Mouse (Mus musculus) liver, postnatal 0 days (tissue): ENCODE data around the gene Usp29. TPM values are rescaled to one million over a fixed set of nuclear protein-coding genes. Genes with fewer than 3 reads are reported as not detected.

Experiments
- ATAC-seq: fragments of 200-750 bp; cut with Nextera tagmentation; 2 replicates; pipeline ENCODE4 v1.8.0; 2017; ENCODE audit warnings: mild to moderate bottlenecking, moderate library complexity
- DNase-seq: peaks from one replicate; pipeline ENCODE4 v3.0.0-alpha.2; 2016
- H3K27ac ChIP-seq: fragments of 300-500 bp; sonication (generic); 2 replicates; pipeline ENCODE4 v1.5.1; 2014; ENCODE audit warnings: antibody characterized with exemption, moderate library complexity, mild to moderate bottlenecking, low read depth
- H3K27me3 ChIP-seq: fragments of 300-500 bp; sonication (generic); 2 replicates; pipeline ENCODE4 v1.6.1; 2014; ENCODE audit warnings: low read length, control low read depth, mixed read lengths; ENCODE audit not compliant: insufficient read depth
- H3K36me3 ChIP-seq: fragments of 300-500 bp; sonication (generic); replicated peaks from 2 replicates; pipeline ENCODE4 v1.6.1; 2014; ENCODE audit warnings: mild to moderate bottlenecking, control low read depth, low read length, moderate library complexity, mixed read lengths; ENCODE audit not compliant: insufficient read depth
- H3K4me1 ChIP-seq: fragments of 300-500 bp; sonication (generic); 2 replicates; pipeline ENCODE4 v1.6.1; 2014; ENCODE audit warnings: antibody characterized with exemption, mild to moderate bottlenecking, control low read depth; ENCODE audit not compliant: insufficient read depth
- H3K4me2 ChIP-seq: fragments of 300-500 bp; sonication (generic); 2 replicates; pipeline ENCODE4 v1.6.1; 2014; ENCODE audit warnings: low read depth, mild to moderate bottlenecking, low read length, moderate library complexity, mixed read lengths
- H3K4me3 ChIP-seq: fragments of 300-500 bp; sonication (generic); 2 replicates; pipeline ENCODE4 v1.5.1; 2014; ENCODE audit warnings: low read depth, low read length
- H3K9ac ChIP-seq: fragments of 300-500 bp; sonication (generic); replicated peaks from 2 replicates; pipeline ENCODE4 v1.6.1; 2014; ENCODE audit warnings: mild to moderate bottlenecking, moderate library complexity
- H3K9me3 ChIP-seq: fragments of 300-500 bp; sonication (generic); 2 replicates; pipeline ENCODE4 v1.6.1; 2016; ENCODE audit warnings: mild to moderate bottlenecking, control low read depth, low read length, mixed read lengths
- CTCF ChIP-seq: sonication (generic); IDR thresholded peaks from 2 replicates; pipeline ENCODE4 v1.5.1; 2016; ENCODE audit warnings: antibody characterized with exemption, low read depth
- EP300 ChIP-seq: IDR thresholded peaks from 2 replicates; pipeline ENCODE4 v1.6.1; 2016; ENCODE audit warnings: antibody characterized with exemption, low read depth, mild to moderate bottlenecking
- WGBS: fragments of 180-500 bp; shearing (Covaris S2); extraction: QIAGEN DNeasy Blood & Tissue Kit; methylation state at CpG from one replicate; pipeline ENCODE4 v1.1.7; 2014; ENCODE audit not compliant: insufficient replicate concordance; 5-methylcytosine and 5-hydroxymethylcytosine counted together
- polyA plus RNA-seq: library from polyadenylated mRNA; unstranded; fragments of >200 nt; fragmentation: Nextera tagmentation; extraction: Ambion mirVana; gene quantifications from 2 replicates; pipeline ENCODE4 v1.2.1, GENCODE M21; 2015

The Usp29 gene
- polyA plus RNA-seq, 1 experiment from 2014 or later: 1.5 TPM

DNA sequence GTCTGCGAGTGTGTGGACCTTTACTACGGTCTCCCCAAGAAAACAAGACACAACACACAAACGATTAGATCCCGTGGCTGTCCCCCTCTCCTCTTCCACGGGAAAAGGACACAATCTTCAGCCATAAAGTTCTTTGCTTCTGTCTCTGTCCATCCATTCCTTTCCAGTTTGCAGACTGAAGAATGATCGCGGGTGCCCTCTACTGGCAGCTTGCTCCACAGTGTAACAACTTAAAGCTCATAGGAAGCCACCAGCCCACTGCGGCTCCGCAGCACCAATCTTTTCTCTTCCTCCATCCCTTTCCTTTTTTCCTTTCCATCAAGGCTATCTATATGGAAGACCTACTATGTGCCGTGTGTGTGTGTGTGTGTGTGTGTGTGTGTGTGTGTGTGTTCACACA, 187.9 kb downstream of the Usp29 start:
- Histone ChIP-seq H3K36me3 (no peaks in the 10 kb centered on the region), H3K4me3 (no peak overlapping the region), H3K27ac (no peak overlapping the region), H3K9ac (no peak overlapping the region), H3K9me3 (no peaks in the 10 kb centered on the region), H3K4me2 (no peak overlapping the region), H3K4me1 (peaks cover 10% of the 10 kb centered on the region), H3K27me3 (no peaks in the 10 kb centered on the region)
- WGBS: 9% methylated on average over 10 of the region's 10 CpGs
- no peak for TF ChIP-seq EP300
- peak; percentile 78 for TF ChIP-seq CTCF
- DNase-seq: peak; percentile 82
- peak; percentile 69; the same call in 1 of the 2 replicates for ATAC-seq

DNA sequence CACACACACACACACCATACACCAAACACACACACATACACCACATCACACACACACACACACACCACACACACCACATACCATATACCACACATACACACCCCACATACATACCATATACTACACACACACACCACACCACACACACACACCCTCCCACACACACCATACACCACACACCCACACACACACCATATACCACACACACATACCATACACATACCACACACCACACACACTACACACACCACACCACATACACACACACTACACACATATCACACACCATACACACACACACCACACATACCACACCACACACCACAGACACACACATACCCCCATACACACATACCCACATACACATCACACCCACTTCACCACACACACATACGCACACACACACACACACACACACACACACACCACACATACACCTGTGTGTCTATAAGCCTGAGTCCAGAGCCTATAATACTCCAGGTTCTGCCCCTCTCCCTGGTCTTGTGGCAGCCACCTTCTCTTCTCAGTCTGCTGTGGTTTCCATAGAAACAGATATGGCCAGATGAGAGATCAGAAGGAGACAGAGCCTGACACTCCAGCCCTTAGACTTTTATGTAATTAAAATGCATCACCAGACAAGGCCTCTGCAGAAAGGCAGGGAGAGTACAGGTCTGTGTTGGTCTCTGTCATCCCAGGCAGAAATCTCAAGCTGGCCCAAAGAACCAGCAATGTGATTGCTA, 188.9 kb downstream of the Usp29 start:
- no peak overlapping the region for H3K4me3 ChIP-seq
- no peak for DNase-seq
- 81% methylated on average over 1 of the region's 1 CpGs for WGBS
- no peaks in the 10 kb centered on the region for H3K27me3 ChIP-seq
- no peak for ATAC-seq
- H3K9me3 ChIP-seq: no peaks in the 10 kb centered on the region
- no peak overlapping the region for H3K4me2 ChIP-seq
- H3K27ac ChIP-seq: no peak overlapping the region
- peaks cover 3% of the 10 kb centered on the region; the same call in 1 of the 2 replicates for H3K4me1 ChIP-seq
- no peaks in the 10 kb centered on the region for H3K36me3 ChIP-seq
- H3K9ac ChIP-seq: no peak overlapping the region
- TF ChIP-seq EP300 (no peak), CTCF (no peak)

DNA sequence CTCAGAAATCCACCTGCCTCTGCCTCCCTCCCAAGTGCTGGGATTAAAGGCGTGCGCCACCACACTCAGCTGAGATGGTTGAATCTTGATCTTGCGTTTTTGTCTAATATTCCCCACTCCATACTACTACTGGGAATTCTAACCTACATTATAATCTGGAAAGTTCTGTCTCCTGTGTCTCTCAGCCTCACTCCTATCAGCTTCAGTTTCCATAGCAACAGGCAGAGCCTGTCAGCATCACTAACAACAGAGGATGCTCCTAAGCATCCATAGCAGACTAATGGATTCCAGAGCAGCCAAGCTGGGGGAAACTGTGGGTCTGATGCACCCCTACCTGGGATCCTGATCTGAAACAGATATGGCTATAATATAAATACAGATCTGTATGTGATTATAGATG, 193.1 kb downstream of the Usp29 start:
- H3K36me3 ChIP-seq: no peaks in the 10 kb centered on the region
- no peak overlapping the region for H3K4me3 ChIP-seq
- ATAC-seq (no peak), DNase-seq (no peak)
- H3K4me1 ChIP-seq: no peaks in the 10 kb centered on the region
- no peak for TF ChIP-seq EP300
- no peak for TF ChIP-seq CTCF
- no peak overlapping the region for H3K4me2 ChIP-seq
- no peaks in the 10 kb centered on the region for H3K9me3 ChIP-seq
- no peak overlapping the region for H3K27ac ChIP-seq
- H3K27me3 ChIP-seq: no peaks in the 10 kb centered on the region
- H3K9ac ChIP-seq: no peak overlapping the region
- WGBS: 73% methylated on average over 3 of the region's 3 CpGs

DNA sequence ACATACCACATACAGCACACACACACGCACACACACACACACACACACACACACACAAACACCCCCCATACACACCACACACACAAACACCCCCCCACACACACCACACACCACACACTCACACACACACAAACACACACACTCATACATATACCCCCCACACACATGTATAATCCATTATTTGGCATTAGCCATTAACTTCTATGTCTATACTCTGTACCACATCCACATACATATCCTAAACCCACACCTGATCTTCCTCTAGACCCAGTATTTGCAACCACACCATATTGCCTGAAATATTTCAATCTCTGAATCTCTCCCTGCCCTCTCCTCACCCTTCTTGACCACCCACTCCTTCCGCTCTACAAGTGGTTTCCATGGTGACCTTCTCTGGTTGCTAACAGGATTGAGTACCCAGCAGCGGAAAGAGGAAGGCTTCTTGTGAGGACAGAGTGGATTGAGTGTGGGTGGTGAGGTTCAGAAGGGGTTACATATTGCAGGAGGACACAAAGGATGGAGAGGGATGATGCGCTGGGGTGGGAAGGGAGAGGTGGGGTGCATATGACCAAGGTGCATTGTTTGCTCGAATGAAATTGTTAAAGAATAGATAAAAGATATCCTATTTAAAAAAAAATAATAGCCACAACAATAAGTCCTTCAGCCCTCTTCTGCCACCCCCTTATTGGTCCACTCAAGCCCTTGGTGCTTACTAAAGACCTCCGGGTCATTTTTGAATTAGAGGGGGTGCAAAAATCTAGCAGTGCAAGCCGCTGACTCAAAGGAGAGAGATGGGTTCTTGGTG, 195.8 kb downstream of the Usp29 start:
- no peak for TF ChIP-seq EP300
- no peak for TF ChIP-seq CTCF
- no peaks in the 10 kb centered on the region for H3K4me1 ChIP-seq
- no peak overlapping the region for H3K27ac ChIP-seq
- no peak overlapping the region for H3K9ac ChIP-seq
- 70% methylated on average over 7 of the region's 7 CpGs for WGBS
- no peak overlapping the region for H3K4me3 ChIP-seq
- H3K9me3 ChIP-seq: no peaks in the 10 kb centered on the region
- H3K36me3 ChIP-seq: no peaks in the 10 kb centered on the region
- no peak overlapping the region for H3K4me2 ChIP-seq
- H3K27me3 ChIP-seq: no peaks in the 10 kb centered on the region
- ATAC-seq (no peak), DNase-seq (no peak)

DNA sequence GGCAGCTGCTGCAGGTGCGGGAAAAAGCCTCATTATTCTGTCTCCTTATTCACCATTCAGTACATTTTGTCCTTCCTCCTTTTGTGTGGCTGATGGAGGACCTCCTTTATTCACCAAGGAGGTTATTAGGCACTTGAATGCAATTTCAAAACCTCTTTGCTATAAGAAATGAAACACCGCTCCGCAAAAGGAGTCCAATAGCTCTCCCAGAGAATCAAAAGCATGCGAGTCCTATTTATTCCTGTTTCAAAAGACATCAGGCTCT, 196.3 kb downstream of the Usp29 start:
- H3K27me3 ChIP-seq: no peaks in the 10 kb centered on the region
- no peaks in the 10 kb centered on the region for H3K4me1 ChIP-seq
- no peak overlapping the region for H3K27ac ChIP-seq
- ATAC-seq: no peak
- no peak overlapping the region for H3K4me3 ChIP-seq
- H3K36me3 ChIP-seq: no peaks in the 10 kb centered on the region
- TF ChIP-seq CTCF: no peak
- TF ChIP-seq EP300: no peak
- no peaks in the 10 kb centered on the region for H3K9me3 ChIP-seq
- DNase-seq: no peak
- H3K9ac ChIP-seq: no peak overlapping the region
- WGBS: 76% methylated on average over 4 of the region's 4 CpGs
- no peak overlapping the region for H3K4me2 ChIP-seq

DNA sequence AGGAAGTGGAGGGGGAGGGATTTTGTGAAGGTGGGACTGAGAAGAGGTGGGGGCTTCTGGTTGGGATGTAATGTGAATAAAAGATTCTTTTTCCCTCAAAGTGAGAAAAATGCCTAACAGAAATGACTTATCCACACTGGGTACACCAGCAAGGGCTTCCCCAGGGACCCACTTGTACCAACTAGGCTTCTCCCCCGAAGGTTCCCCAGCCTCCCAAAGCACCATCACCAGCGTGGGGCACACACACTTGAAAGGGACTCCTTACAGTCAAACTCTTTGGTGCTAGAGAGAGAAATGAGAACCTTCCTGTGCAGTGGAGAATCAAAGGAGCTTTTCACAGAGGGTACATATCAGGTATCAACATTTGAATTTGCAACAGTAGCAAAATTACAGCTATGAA, 198.9 kb downstream of the Usp29 start:
- no peaks in the 10 kb centered on the region for H3K9me3 ChIP-seq
- H3K36me3 ChIP-seq: no peaks in the 10 kb centered on the region
- H3K27me3 ChIP-seq: no peaks in the 10 kb centered on the region
- WGBS: 62% methylated on average over 2 of the region's 2 CpGs
- H3K9ac ChIP-seq: no peak overlapping the region
- DNase-seq: no peak
- TF ChIP-seq EP300 (no peak), CTCF (no peak)
- no peak overlapping the region for H3K27ac ChIP-seq
- H3K4me1 ChIP-seq: no peaks in the 10 kb centered on the region
- H3K4me2 ChIP-seq: no peak overlapping the region
- ATAC-seq: no peak
- no peak overlapping the region for H3K4me3 ChIP-seq
